Mouse (Mus musculus): Measurements from ENCODE around the gene Adat3. TPM values are rescaled to one million over a fixed set of nuclear protein-coding genes. Genes with fewer than 3 reads are reported as not detected.

Gene Adat3
- polyA plus RNA-seq, 1 experiment from 2014 or later, result 6.4 TPM

- H3K4me3 ChIP-seq (ENCODE audit: low read length), result peak overlapping the region; percentile 91
- peak overlapping the region; percentile 94 for H3K4me2 ChIP-seq (ENCODE audit: low read length)
- H3K27me3 ChIP-seq (replicated peaks; ENCODE audit: control insufficient read depth, insufficient read depth, low read length), result no peaks in the 10 kb centered on the region
- H3K9ac ChIP-seq (ENCODE audit: low read depth, low read length), result peak overlapping the region; percentile 90
- peak; percentile 0; the same call in 1 of the 2 replicates for ATAC-seq
- H3K27ac ChIP-seq (ENCODE audit: low read depth, low read length), result peak overlapping the region; percentile 90
- H3K4me1 ChIP-seq (ENCODE audit: control insufficient read depth, insufficient read depth, low read depth, low read length), result peaks cover 39% of the 10 kb centered on the region
- under 1% methylated on average over 88 of the region's 96 CpGs for WGBS
- no peaks in the 10 kb centered on the region for H3K36me3 ChIP-seq (ENCODE audit: control insufficient read depth, insufficient read depth, low read length)
- H3K9me3 ChIP-seq (ENCODE audit: control insufficient read depth, low read length), result no peaks in the 10 kb centered on the region
Observed at GRCm38 (mm10) chr10:80576351-80577194, 26.1 kb upstream of the Adat3 start.

- ATAC-seq, result peak; percentile 78
- peaks cover 38% of the 10 kb centered on the region for H3K4me1 ChIP-seq (ENCODE audit: control insufficient read depth, insufficient read depth, low read depth, low read length)
Observed at GRCm38 (mm10) chr10:80577195-80578130, 25.2 kb upstream of the Adat3 start, which contains the start of gene Klf16. Gene Klf16, minus strand, starts transcription at chr10:80577321.

GRCm38 (mm10) chr10:80578131-80578750 lies 24.4 kb upstream of the Adat3 start:
- Histone ChIP-seq H3K4me2 (ENCODE audit: low read length) (peak overlapping the region; percentile 94), H3K9me3 (ENCODE audit: control insufficient read depth, low read length) (no peaks in the 10 kb centered on the region), H3K4me1 (ENCODE audit: control insufficient read depth, insufficient read depth, low read depth, low read length) (peaks cover 37% of the 10 kb centered on the region), H3K27ac (ENCODE audit: low read depth, low read length) (peak overlapping the region; percentile 90), H3K27me3 (replicated peaks; ENCODE audit: control insufficient read depth, insufficient read depth, low read length) (no peaks in the 10 kb centered on the region), H3K36me3 (ENCODE audit: control insufficient read depth, insufficient read depth, low read length) (peaks cover 4% of the 10 kb centered on the region; the same call in 1 of the 2 replicates), H3K9ac (ENCODE audit: low read depth, low read length) (peak overlapping the region; percentile 90), H3K4me3 (ENCODE audit: low read length) (peak overlapping the region; percentile 91)
- under 1% methylated on average over 29 of the region's 29 CpGs for WGBS
- ATAC-seq, result peak; percentile 16

More at GRCm38 (mm10) chr10:80577195-80578130, 25.2 kb upstream of the Adat3 start, which contains the start of gene Klf16:
- peak within 1 kb of the TSS; percentile 90 for H3K9ac ChIP-seq (ENCODE audit: low read depth, low read length)
- H3K27ac ChIP-seq (ENCODE audit: low read depth, low read length), result peak within 1 kb of the TSS; percentile 90
- H3K27me3 ChIP-seq (replicated peaks; ENCODE audit: control insufficient read depth, insufficient read depth, low read length), result no peaks in the 10 kb centered on the region
- 0 out of 2 replicates have a peak, but pooled peaks cover 3% of the 10 kb centered on the region for H3K36me3 ChIP-seq (ENCODE audit: control insufficient read depth, insufficient read depth, low read length)
- no peaks in the 10 kb centered on the region for H3K9me3 ChIP-seq (ENCODE audit: control insufficient read depth, low read length)
- under 1% methylated on average over 63 of the region's 97 CpGs for WGBS
- peak within 1 kb of the TSS; percentile 94 for H3K4me2 ChIP-seq (ENCODE audit: low read length)
- H3K4me3 ChIP-seq (ENCODE audit: low read length), result peak within 1 kb of the TSS; percentile 91

- 6% methylated on average over 8 of the region's 8 CpGs for WGBS
- H3K27ac ChIP-seq (ENCODE audit: low read depth, low read length), result no peak overlapping the region
- H3K4me1 ChIP-seq (ENCODE audit: control insufficient read depth, insufficient read depth, low read depth, low read length), result peaks cover 30% of the 10 kb centered on the region
- peak overlapping the region; percentile 94; the same call in 1 of the 2 replicates for H3K4me2 ChIP-seq (ENCODE audit: low read length)
- H3K9ac ChIP-seq (ENCODE audit: low read depth, low read length), result no peak overlapping the region
- no peaks in the 10 kb centered on the region for H3K27me3 ChIP-seq (replicated peaks; ENCODE audit: control insufficient read depth, insufficient read depth, low read length)
- H3K4me3 ChIP-seq (ENCODE audit: low read length), result no peak overlapping the region; the same call in 1 of the 2 replicates
- H3K36me3 ChIP-seq (ENCODE audit: control insufficient read depth, insufficient read depth, low read length), result peaks cover 8% of the 10 kb centered on the region
- no peaks in the 10 kb centered on the region for H3K9me3 ChIP-seq (ENCODE audit: control insufficient read depth, low read length)
- ATAC-seq, result no peak
Observed at GRCm38 (mm10) chr10:80578911-80579310, 23.8 kb upstream of the Adat3 start.

GRCm38 (mm10) chr10:80583047-80583446 lies 19.6 kb upstream of the Adat3 start:
- H3K36me3 ChIP-seq (ENCODE audit: control insufficient read depth, insufficient read depth, low read length), result peaks cover 8% of the 10 kb centered on the region
- no peak overlapping the region for H3K4me2 ChIP-seq (ENCODE audit: low read length)
- peaks cover 15% of the 10 kb centered on the region for H3K4me1 ChIP-seq (ENCODE audit: control insufficient read depth, insufficient read depth, low read depth, low read length)
- H3K27me3 ChIP-seq (replicated peaks; ENCODE audit: control insufficient read depth, insufficient read depth, low read length), result no peaks in the 10 kb centered on the region
- WGBS, result 86% methylated on average over 5 of the region's 5 CpGs
- no peak overlapping the region for H3K27ac ChIP-seq (ENCODE audit: low read depth, low read length)
- no peak overlapping the region for H3K9ac ChIP-seq (ENCODE audit: low read depth, low read length)
- H3K4me3 ChIP-seq (ENCODE audit: low read length), result no peak overlapping the region
- no peak for ATAC-seq
- no peaks in the 10 kb centered on the region for H3K9me3 ChIP-seq (ENCODE audit: control insufficient read depth, low read length)

GRCm38 (mm10) chr10:80584045-80584488 lies 18.6 kb upstream of the Adat3 start:
- WGBS, result 63% methylated on average over 12 of the region's 12 CpGs
- Histone ChIP-seq H3K9me3 (ENCODE audit: control insufficient read depth, low read length) (no peaks in the 10 kb centered on the region), H3K4me2 (ENCODE audit: low read length) (no peak overlapping the region), H3K27ac (ENCODE audit: low read depth, low read length) (no peak overlapping the region), H3K27me3 (replicated peaks; ENCODE audit: control insufficient read depth, insufficient read depth, low read length) (no peaks in the 10 kb centered on the region), H3K4me1 (ENCODE audit: control insufficient read depth, insufficient read depth, low read depth, low read length) (peaks cover 15% of the 10 kb centered on the region), H3K9ac (ENCODE audit: low read depth, low read length) (no peak overlapping the region), H3K36me3 (ENCODE audit: control insufficient read depth, insufficient read depth, low read length) (peaks cover 8% of the 10 kb centered on the region), H3K4me3 (ENCODE audit: low read length) (no peak overlapping the region)
- ATAC-seq, result no peak

GRCm38 (mm10) chr10:80584642-80585552 lies 17.8 kb upstream of the Adat3 start:
- 71% methylated on average over 12 of the region's 12 CpGs for WGBS
- Histone ChIP-seq H3K36me3 (ENCODE audit: control insufficient read depth, insufficient read depth, low read length) (peaks cover 8% of the 10 kb centered on the region), H3K27me3 (replicated peaks; ENCODE audit: control insufficient read depth, insufficient read depth, low read length) (no peaks in the 10 kb centered on the region), H3K9me3 (ENCODE audit: control insufficient read depth, low read length) (no peaks in the 10 kb centered on the region), H3K4me3 (ENCODE audit: low read length) (no peak overlapping the region), H3K9ac (ENCODE audit: low read depth, low read length) (no peak overlapping the region), H3K4me2 (ENCODE audit: low read length) (no peak overlapping the region), H3K4me1 (ENCODE audit: control insufficient read depth, insufficient read depth, low read depth, low read length) (peaks cover 21% of the 10 kb centered on the region), H3K27ac (ENCODE audit: low read depth, low read length) (no peak overlapping the region)
- no peak for ATAC-seq

GRCm38 (mm10) chr10:80585581-80585980 lies 17.1 kb upstream of the Adat3 start:
- no peak overlapping the region for H3K27ac ChIP-seq (ENCODE audit: low read depth, low read length)
- no peak overlapping the region for H3K4me3 ChIP-seq (ENCODE audit: low read length)
- no peak overlapping the region for H3K4me2 ChIP-seq (ENCODE audit: low read length)
- H3K4me1 ChIP-seq (ENCODE audit: control insufficient read depth, insufficient read depth, low read depth, low read length), result peaks cover 21% of the 10 kb centered on the region
- no peak for ATAC-seq
- no peaks in the 10 kb centered on the region for H3K27me3 ChIP-seq (replicated peaks; ENCODE audit: control insufficient read depth, insufficient read depth, low read length)
- no peak overlapping the region; the same call in 1 of the 2 replicates for H3K9ac ChIP-seq (ENCODE audit: low read depth, low read length)
- H3K36me3 ChIP-seq (ENCODE audit: control insufficient read depth, insufficient read depth, low read length), result peaks cover 8% of the 10 kb centered on the region
- no peaks in the 10 kb centered on the region for H3K9me3 ChIP-seq (ENCODE audit: control insufficient read depth, low read length)
- 96% methylated on average over 8 of the region's 8 CpGs for WGBS
